Mouse (Mus musculus): ENCODE measurements around the gene AU021092. TPM values are rescaled to one million over a fixed set of nuclear protein-coding genes. Genes with fewer than 3 reads are reported as not detected.

Gene AU021092
- polyA plus RNA-seq, 1 experiment from 2014 or later = 5.9 TPM

DNA sequence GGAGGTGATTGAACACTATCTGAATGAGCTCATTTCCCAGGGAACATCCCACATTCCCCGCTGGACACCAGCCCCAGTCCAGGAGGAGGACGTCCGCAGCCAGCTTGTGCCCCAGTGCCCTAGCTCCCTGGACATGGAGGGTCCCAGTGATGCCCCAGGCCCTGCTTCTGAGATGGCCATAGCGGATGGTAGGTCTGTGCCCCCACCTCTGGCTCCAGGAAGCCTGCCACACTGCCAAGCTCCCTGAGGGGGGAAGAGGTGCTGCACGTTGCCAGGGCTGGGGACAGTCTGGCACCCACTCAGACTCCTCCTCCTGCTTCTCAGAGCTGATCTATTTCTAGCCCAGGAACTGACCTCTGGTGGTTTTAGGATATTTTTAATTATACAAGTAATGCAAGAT is 53.3 kb downstream of the AU021092 start:
- Histone ChIP-seq H3K27ac (no peak overlapping the region), H3K27me3 (replicated peaks) (no peaks in the 10 kb centered on the region), H3K9ac (no peak overlapping the region), H3K4me3 (no peak overlapping the region), H3K9me3 (no peaks in the 10 kb centered on the region), H3K36me3 (no peaks in the 10 kb centered on the region), H3K4me2 (replicated peaks) (no peak overlapping the region), H3K4me1 (no peaks in the 10 kb centered on the region)
- no peak for ATAC-seq (ENCODE audit: low FRiP score, low read depth)
- 81% methylated on average over 5 of the region's 5 CpGs for WGBS

DNA sequence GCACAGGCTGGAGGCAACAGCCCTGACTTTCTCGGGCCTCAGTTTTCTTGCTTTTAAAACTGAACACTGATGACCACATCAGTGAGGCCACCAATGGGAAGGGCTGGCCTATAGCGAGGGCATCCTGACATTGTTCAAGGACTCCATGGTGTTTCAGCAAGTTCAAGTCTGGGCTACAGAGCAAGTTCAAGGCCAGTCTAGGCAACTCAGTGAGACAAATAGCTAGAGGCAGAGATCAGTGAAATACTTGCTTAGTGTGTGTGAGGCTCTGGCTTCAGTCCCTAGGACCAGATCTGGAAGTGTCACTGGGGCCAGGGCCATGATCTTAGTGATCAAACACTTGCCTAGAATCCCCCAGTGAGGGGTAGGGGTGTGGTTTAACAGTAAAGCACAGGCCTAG is 54.1 kb downstream of the AU021092 start:
- H3K36me3 ChIP-seq = no peaks in the 10 kb centered on the region
- no peak overlapping the region for H3K27ac ChIP-seq
- no peaks in the 10 kb centered on the region for H3K4me1 ChIP-seq
- ATAC-seq (ENCODE audit: low FRiP score, low read depth) = no peak
- H3K9ac ChIP-seq = no peak overlapping the region
- no peak overlapping the region for H3K4me2 ChIP-seq (replicated peaks)
- 83% methylated on average over 2 of the region's 2 CpGs for WGBS
- no peak overlapping the region for H3K4me3 ChIP-seq
- no peaks in the 10 kb centered on the region for H3K27me3 ChIP-seq (replicated peaks)
- no peaks in the 10 kb centered on the region for H3K9me3 ChIP-seq

GRCm38 (mm10) chr16:5164327-5164726 is 57.8 kb downstream of the AU021092 start:
- Histone ChIP-seq H3K4me1 (no peaks in the 10 kb centered on the region), H3K27ac (no peak overlapping the region), H3K4me2 (replicated peaks) (no peak overlapping the region), H3K9ac (no peak overlapping the region), H3K4me3 (no peak overlapping the region), H3K9me3 (no peaks in the 10 kb centered on the region), H3K36me3 (no peaks in the 10 kb centered on the region), H3K27me3 (replicated peaks) (no peaks in the 10 kb centered on the region)
- 66% methylated on average over 6 of the region's 6 CpGs for WGBS
- no peak for ATAC-seq (ENCODE audit: low FRiP score, low read depth)

Small RNAs within 50 kb of the gene (microRNA-seq; reads per million reads assigned to microRNA genes)
- gene Gm23689 = not detected
- not detected for gene Gm26095
- not detected for gene Mir6364

Other genes with a start within 250 kb of the AU021092 start
- gene Sept12, start 224.4 kb downstream of the AU021092 start, polyA plus RNA-seq (2016; fragmentation: Nextera tagmentation; extraction: Ambion mirVana) = not detected in 2 replicates
- 1.1 TPM in 1 of 2 replicates, not detected in the other for gene Smim22, start 215.0 kb downstream of the AU021092 start, polyA plus RNA-seq (2016; fragmentation: Nextera tagmentation; extraction: Ambion mirVana)
- 121 and 124 TPM in 2 replicates for gene Rogdi, start 208.7 kb downstream of the AU021092 start, polyA plus RNA-seq (2016; fragmentation: Nextera tagmentation; extraction: Ambion mirVana)
- gene Glyr1, start 172.4 kb downstream of the AU021092 start, polyA plus RNA-seq (2016; fragmentation: Nextera tagmentation; extraction: Ambion mirVana) = 217 and 234 TPM in 2 replicates
- gene Ubn1, start 172.2 kb downstream of the AU021092 start, polyA plus RNA-seq (2016; fragmentation: Nextera tagmentation; extraction: Ambion mirVana) = 25.2 and 25.5 TPM in 2 replicates
- 0.78 and 0.80 TPM in 2 replicates for gene Ppl, start 89.9 kb downstream of the AU021092 start, polyA plus RNA-seq (2016; fragmentation: Nextera tagmentation; extraction: Ambion mirVana)
- gene Sec14l5, start 75.2 kb downstream of the AU021092 start, polyA plus RNA-seq (2016; fragmentation: Nextera tagmentation; extraction: Ambion mirVana) = 1.1 and 1.2 TPM in 2 replicates
- gene Nagpa, start 18.3 kb downstream of the AU021092 start, polyA plus RNA-seq (2016; fragmentation: Nextera tagmentation; extraction: Ambion mirVana) = 12.2 and 12.6 TPM in 2 replicates
- gene Alg1, start 11.3 kb upstream of the AU021092 start, polyA plus RNA-seq (2016; fragmentation: Nextera tagmentation; extraction: Ambion mirVana) = 33.4 and 33.7 TPM in 2 replicates
- gene Eef2kmt, start 33.7 kb upstream of the AU021092 start, polyA plus RNA-seq (2016; fragmentation: Nextera tagmentation; extraction: Ambion mirVana) = 7.3 and 9.2 TPM in 2 replicates

Data from neural tube, embryonic 12.5 days (tissue).